Mouse (Mus musculus): ENCODE data around the gene Cyp4x1.
A peak's percentile ranks its signal among the peaks of the same experiment; 100 is the strongest.

The Cyp4x1 gene

GRCm38 (mm10) chr4:115056921-115057673 is 77.0 kb downstream of the Cyp4x1 start:
- DNase-seq (ENCODE audit: low spot score) = peak; percentile 35

- DNase-seq (ENCODE audit: low spot score) = peak; percentile 32
Measured at GRCm38 (mm10) chr4:115056371-115056920, 77.6 kb downstream of the Cyp4x1 start, which contains the start of gene Tal1. TSS of gene Tal1 (plus strand) at chr4:115056426.
